Mouse (Mus musculus) gastrocnemius, postnatal 14 days (tissue): ENCODE data around the gene Rragd. TPM values are rescaled to one million over a fixed set of nuclear protein-coding genes. Genes with fewer than 3 reads are reported as not detected.

ENCODE experiments used
- DNase-seq: peaks from one replicate; pipeline ENCODE4 v3.0.0; 2021; ENCODE audit warnings: mixed read lengths
- intact Hi-C: fragments of 180-260 bp; cut with DNase I; formaldehyde crosslinking; loops from one replicate; pipeline ENCODE4 v1.15.1; 2025; ENCODE audit warnings: low total_unique reads
- total RNA-seq, 2 experiments: library from RNA; stranded (reverse); gene quantifications; 2 replicates each; pipeline ENCODE4 v1.2.3; 2021

The Rragd gene
- total RNA-seq, 2 experiments from 2014 or later = 84.1 to 84.5 TPM

GRCm38 (mm10) chr4:33071337-33071736 lies 88.5 kb downstream of the Rragd start:
- intact Hi-C loops = no loop called here
- DNase-seq = no peak

Other genes starting within 250 kb of the Rragd start
- gene Lyrm2, start 182.8 kb upstream of the Rragd start, total RNA-seq = 10 to 100 TPM; 28.6 to 38.6 TPM
- 1 to 10 TPM; 2.3 TPM for gene Ankrd6, start 32.2 kb upstream of the Rragd start, total RNA-seq
- 10 to 100 TPM; 51.1 to 56.2 TPM for gene Ube2j1, start 48.4 kb downstream of the Rragd start, total RNA-seq
- gene Gabrr2, start 80.0 kb downstream of the Rragd start, total RNA-seq = 10 to 100 TPM; 19.2 to 51.0 TPM
- gene Gabrr1, start 149.5 kb downstream of the Rragd start, total RNA-seq = not detected
- 10 to 100 TPM; 29.0 to 29.6 TPM for gene Pm20d2, start 206.7 kb downstream of the Rragd start, total RNA-seq
- gene Srsf12, start 226.0 kb downstream of the Rragd start, total RNA-seq = not detected